Mouse (Mus musculus) neural tube, embryonic 13.5 days (tissue): ENCODE measurements around the gene Srebf2. TPM values are rescaled to one million over a fixed set of nuclear protein-coding genes. Genes with fewer than 3 reads are reported as not detected.
"Not testable (repeated sequence)": the region's sequence is repeated elsewhere in the genome, so short reads cannot be mapped to it uniquely, and the experiment has no call there.

Source experiments
- ATAC-seq: fragments of 200-750 bp; cut with Nextera tagmentation; 2 replicates; pipeline ENCODE4 v1.8.0; 2017; ENCODE audit warnings: low read depth, mild to moderate bottlenecking, moderate TSS enrichment, moderate library complexity
- H3K27ac ChIP-seq: fragments of 300-500 bp; sonication (generic); replicated peaks from 2 replicates; pipeline ENCODE4 v1.5.1; 2015; ENCODE audit warnings: moderate library complexity, mild to moderate bottlenecking, inconsistent platforms
- H3K27me3 ChIP-seq: fragments of 300-500 bp; sonication (generic); 2 replicates; pipeline ENCODE4 v1.6.1; 2015; ENCODE audit warnings: mild to moderate bottlenecking, inconsistent platforms
- H3K36me3 ChIP-seq: fragments of 300-500 bp; sonication (generic); 2 replicates; pipeline ENCODE4 v1.6.1; 2015; ENCODE audit warnings: mild to moderate bottlenecking, inconsistent platforms
- H3K4me1 ChIP-seq: fragments of 300-500 bp; sonication (generic); replicated peaks from 2 replicates; pipeline ENCODE4 v1.6.1; 2015; ENCODE audit warnings: inconsistent platforms
- H3K4me2 ChIP-seq: fragments of 300-500 bp; sonication (generic); 2 replicates; pipeline ENCODE4 v1.6.1; 2015; ENCODE audit warnings: inconsistent platforms, mild to moderate bottlenecking, moderate library complexity
- H3K4me3 ChIP-seq: fragments of 300-500 bp; sonication (generic); 2 replicates; pipeline ENCODE4 v1.5.1; 2015; ENCODE audit warnings: mild to moderate bottlenecking, inconsistent platforms
- H3K9ac ChIP-seq: fragments of 300-500 bp; sonication (generic); 2 replicates; pipeline ENCODE4 v1.6.1; 2015; ENCODE audit warnings: moderate library complexity, mild to moderate bottlenecking, inconsistent platforms
- H3K9me3 ChIP-seq: fragments of 300-500 bp; sonication (generic); 2 replicates; pipeline ENCODE4 v1.6.1; 2016; ENCODE audit warnings: inconsistent platforms
- WGBS: fragments of 180-500 bp; shearing (Covaris S2); methylation state at CpG from one replicate; pipeline ENCODE4 v1.1.7; 2015; 5-methylcytosine and 5-hydroxymethylcytosine counted together
- polyA plus RNA-seq: library from polyadenylated mRNA; unstranded; fragments of >200 nt; fragmentation: Nextera tagmentation; extraction: Ambion mirVana; gene quantifications from 2 replicates; pipeline ENCODE4 v1.2.1, GENCODE M21; 2015

Srebf2 gene
- 184 and 189 TPM in 2 replicates for polyA plus RNA-seq

DNA sequence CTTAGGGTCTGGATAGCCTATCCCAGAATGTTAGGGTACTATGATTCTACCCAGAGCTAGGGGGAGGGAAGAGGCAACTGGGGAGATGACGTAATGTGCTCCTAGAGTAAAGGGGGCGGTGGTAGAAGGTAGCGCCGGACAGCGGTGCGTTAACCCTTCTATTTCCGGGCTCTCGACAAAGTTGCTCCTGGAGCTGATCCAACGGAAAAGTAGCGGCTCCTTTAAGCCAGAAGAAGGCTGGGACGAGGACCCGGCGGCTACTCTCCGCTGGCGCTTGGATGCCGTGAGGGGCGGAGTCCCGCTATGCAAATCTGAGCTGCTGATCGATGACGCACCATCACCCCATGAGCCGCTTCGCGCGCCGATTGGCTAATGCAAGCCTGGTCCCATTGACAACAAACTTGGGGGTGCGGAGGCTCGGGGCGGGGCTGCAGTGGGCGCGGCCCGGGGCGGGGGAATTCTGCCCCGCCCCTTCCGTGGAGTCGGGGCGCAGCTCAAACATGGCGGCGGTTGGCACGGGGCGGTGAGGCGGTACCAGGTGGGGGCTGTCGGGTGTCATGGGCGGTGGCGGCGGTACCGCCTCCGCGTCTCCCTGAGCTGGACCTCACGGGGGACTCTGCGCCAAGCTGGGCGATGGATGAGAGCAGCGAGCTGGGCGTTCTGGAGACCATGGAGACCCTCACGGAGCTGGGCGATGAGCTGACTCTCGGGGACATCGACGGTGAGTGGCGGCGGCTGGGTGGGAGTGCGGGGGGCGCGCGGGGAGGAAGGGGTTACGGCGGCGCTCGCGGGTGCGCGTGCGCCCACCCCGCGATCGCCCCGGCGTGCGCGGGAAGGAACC, at the start of gene Srebf2:
TSS of gene Srebf2 (plus strand) at position 412 of the 841 bp plus-strand sequence.
- H3K27ac ChIP-seq = peak within 1 kb of the TSS; percentile 98
- peak within 1 kb of the TSS; percentile 68 for H3K4me3 ChIP-seq
- no peaks in the 10 kb centered on the region for H3K27me3 ChIP-seq
- WGBS = under 1% methylated on average over 79 of the region's 79 CpGs
- peak; percentile 97 for ATAC-seq
- peak within 1 kb of the TSS; percentile 80 for H3K9ac ChIP-seq
- peak within 1 kb of the TSS; percentile 81 for H3K4me2 ChIP-seq
- peaks cover 59% of the 10 kb centered on the region for H3K4me1 ChIP-seq
- H3K36me3 ChIP-seq = no peaks in the 10 kb centered on the region
- no peaks in the 10 kb centered on the region for H3K9me3 ChIP-seq

DNA sequence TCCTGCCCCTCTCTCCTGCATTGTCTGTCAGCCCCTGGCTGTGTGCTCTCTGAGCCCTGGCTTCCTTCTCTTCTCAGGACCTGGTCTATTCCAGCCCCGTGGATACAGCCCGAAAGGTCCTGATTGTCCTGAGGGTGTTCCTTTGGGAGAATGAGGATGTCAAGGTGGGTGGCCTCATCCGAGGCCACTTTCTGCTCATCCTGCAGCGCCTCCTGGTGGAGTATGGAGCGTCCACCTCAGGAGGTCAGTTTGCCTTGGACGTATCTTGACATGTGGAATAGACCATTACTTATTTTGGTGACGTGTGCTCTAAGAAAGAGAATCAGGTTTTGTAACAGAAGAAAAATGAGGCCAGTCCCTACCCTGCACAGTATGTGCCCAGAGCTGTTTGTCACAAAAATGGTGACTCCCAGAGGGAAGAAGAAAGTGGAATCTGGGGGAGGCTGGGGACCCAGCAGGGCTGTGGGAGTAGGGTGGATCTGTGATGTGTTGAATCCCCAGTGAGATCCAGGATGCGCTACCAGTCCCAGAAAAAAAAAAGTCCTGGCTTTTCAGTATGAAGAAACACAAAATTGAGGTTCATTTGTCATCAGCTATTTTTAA, 39.9 kb upstream of the Srebf2 start:
- WGBS = 13% methylated on average over 8 of the region's 8 CpGs
- H3K9me3 ChIP-seq = no peaks in the 10 kb centered on the region
- no peak for ATAC-seq
- no peak overlapping the region for H3K4me2 ChIP-seq
- no peak overlapping the region for H3K27ac ChIP-seq
- H3K27me3 ChIP-seq = no peaks in the 10 kb centered on the region; the same call in 1 of the 2 replicates
- H3K4me3 ChIP-seq = no peak overlapping the region
- no peak overlapping the region for H3K9ac ChIP-seq
- no peaks in the 10 kb centered on the region for H3K4me1 ChIP-seq
- no peaks in the 10 kb centered on the region for H3K36me3 ChIP-seq

DNA sequence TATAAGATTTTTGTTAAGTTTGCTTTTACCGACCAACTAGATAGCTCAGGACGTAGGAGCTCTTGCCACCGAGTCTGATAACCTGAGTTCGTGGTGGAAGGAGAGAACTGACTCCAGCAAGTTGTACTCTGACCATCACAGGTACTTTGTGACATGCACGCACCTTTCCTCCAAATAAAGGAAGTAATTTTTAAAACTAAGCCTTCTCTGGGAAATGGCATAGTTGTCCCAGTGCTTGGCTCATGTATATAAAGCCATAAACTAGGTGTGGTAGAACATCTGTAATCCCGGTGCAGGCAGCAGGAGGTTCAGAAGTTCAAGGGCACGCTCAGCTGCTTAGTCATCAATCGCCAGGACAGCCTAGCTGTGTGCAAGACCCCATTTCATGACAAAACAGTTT, 26.4 kb upstream of the Srebf2 start:
- Histone ChIP-seq H3K36me3 (no peaks in the 10 kb centered on the region), H3K27me3 (no peaks in the 10 kb centered on the region), H3K4me3 (no peak overlapping the region), H3K4me1 (no peaks in the 10 kb centered on the region), H3K4me2 (no peak overlapping the region), H3K9ac (no peak overlapping the region), H3K27ac (no peak overlapping the region), H3K9me3 (no peaks in the 10 kb centered on the region)
- 82% methylated on average over 8 of the region's 8 CpGs for WGBS
- no peak for ATAC-seq

DNA sequence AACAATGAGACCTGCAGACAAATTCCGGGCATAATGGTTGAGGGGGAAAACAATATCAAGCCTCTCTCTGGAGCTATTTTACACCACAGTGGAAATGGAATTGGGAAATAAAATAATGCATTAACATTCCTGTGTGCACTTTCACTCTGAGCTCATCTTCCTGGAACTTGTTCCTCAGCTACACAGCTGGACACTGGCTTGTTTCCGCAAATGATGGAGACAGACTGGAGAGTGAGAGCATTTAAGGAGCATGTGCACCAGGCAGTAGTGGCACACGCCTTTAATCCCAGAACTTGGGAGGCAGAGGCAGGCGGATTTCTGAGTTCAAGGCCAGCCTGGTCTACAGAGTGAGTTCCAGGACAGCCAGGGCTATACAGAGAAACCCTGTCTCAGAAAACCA, 20.3 kb upstream of the Srebf2 start:
- H3K4me3 ChIP-seq, H3K27ac ChIP-seq, H3K9me3 ChIP-seq, H3K9ac ChIP-seq, H3K36me3 ChIP-seq, ATAC-seq, H3K27me3 ChIP-seq: not testable (repeated sequence)
- 74% methylated on average over 4 of the region's 4 CpGs for WGBS
- peak overlapping the region; percentile 86 for H3K4me2 ChIP-seq
- H3K4me1 ChIP-seq = peaks cover 17% of the 10 kb centered on the region

DNA sequence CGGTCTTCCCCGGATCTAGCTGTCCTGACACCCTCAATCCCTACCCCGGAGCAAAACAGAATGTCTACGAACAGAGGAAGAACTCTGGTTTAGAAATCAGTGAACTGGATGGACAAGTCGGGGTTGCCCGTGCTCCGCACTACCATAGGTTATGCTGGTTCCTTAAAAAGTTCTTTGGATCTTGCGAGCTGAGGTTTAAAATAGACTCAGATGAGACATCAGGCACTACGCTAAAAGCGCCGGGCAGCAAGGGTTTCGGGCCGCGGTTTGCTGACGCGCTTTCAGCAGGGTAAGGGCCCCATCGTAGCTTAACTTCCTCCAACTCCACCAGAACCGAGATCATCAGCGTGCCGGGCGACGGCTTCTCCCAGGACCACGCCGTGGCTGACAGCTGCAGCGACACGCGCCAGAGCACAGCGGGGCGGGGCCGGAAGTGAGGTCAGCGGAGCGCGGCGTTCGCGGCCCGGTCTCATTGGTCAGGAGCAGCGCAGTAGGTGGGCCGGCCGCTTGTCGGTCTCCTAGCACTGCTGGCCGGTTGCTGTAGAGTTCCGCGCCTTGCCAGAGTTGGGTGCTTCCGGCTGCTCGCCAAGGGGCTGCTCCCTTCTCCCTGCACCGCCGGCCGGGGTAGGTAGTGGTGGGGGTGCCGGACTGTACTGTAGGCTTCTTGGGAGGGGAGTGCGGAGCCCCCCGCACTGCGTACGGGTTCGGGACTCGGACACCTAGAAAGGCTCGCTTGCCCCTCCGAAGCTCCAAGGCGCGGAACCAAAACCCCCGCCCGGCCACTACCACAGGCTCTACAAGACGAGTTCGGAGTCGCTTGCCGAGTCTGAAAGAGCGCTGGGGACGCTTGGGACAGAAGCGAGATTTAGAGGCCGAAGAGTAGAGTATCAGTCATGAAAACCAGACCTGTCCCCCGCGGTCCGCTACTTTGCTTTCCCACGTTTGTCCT, 19.3 kb upstream of the Srebf2 start, which contains the start of gene Ccdc134:
TSS of gene Ccdc134 (plus strand) at position 497 of the 949 bp plus-strand sequence.
- no peaks in the 10 kb centered on the region for H3K27me3 ChIP-seq
- H3K4me3 ChIP-seq = peak within 1 kb of the TSS; percentile 68
- ATAC-seq = peak; percentile 99
- peaks cover 17% of the 10 kb centered on the region for H3K4me1 ChIP-seq
- no peaks in the 10 kb centered on the region for H3K9me3 ChIP-seq
- peak within 1 kb of the TSS; percentile 80 for H3K27ac ChIP-seq
- H3K4me2 ChIP-seq = peak within 1 kb of the TSS; percentile 86
- WGBS = under 1% methylated on average over 74 of the region's 74 CpGs
- peaks cover 8% of the 10 kb centered on the region; the same call in 1 of the 2 replicates for H3K36me3 ChIP-seq
- H3K9ac ChIP-seq = peak within 1 kb of the TSS; percentile 78

DNA sequence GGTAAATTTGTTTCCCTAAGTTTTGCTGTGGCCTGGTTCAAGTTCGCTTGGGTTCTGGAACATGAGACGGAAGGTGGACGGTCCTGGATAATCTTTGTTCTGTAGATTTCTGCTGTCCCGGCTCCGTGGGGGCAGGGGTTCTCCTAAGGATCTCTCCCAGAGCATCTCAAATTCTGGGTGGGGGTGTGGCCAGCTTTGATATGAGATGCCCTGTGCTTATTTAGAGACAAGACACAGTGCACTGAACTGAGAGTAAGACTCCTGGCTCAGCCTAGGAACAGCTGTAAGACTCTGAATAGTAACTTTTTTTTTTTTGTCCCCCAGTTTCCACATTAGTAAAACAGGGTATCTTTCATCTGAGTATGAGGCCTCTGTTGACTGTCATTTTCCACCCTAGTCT, 18.6 kb upstream of the Srebf2 start:
- Histone ChIP-seq H3K4me2 (peak overlapping the region; percentile 86), H3K4me3 (peak overlapping the region; percentile 68), H3K4me1 (peaks cover 17% of the 10 kb centered on the region), H3K27ac (no peak overlapping the region), H3K9ac (peak overlapping the region; percentile 78), H3K36me3 (peaks cover 13% of the 10 kb centered on the region; the same call in 1 of the 2 replicates), H3K9me3 (no peaks in the 10 kb centered on the region), H3K27me3 (no peaks in the 10 kb centered on the region)
- WGBS = 0% methylated on average over 5 of the region's 5 CpGs
- ATAC-seq = no peak

DNA sequence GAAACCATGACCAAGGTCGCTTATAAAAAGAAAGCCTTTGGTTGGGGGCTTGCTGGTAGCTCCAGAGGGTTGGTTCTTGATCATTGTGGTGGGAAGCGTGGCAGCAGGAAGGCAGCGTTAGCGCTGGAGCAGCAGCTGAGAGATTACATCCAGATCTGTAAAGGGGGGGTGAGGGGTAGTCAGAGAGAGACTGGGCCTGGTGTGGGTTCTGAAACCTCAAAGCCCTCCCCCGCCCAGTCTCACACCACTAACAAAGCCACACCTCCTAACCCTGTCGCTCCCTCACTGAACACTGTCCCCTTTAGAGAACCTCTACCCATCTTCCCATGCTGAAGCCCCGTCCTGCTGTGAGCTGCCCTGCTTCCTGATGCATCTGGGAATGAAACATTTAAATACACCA, 16.4 kb upstream of the Srebf2 start:
- no peak overlapping the region for H3K27ac ChIP-seq
- H3K4me1 ChIP-seq = peaks cover 17% of the 10 kb centered on the region
- H3K9ac ChIP-seq = no peak overlapping the region
- no peaks in the 10 kb centered on the region for H3K27me3 ChIP-seq
- 65% methylated on average over 7 of the region's 7 CpGs for WGBS
- ATAC-seq = no peak
- H3K4me3 ChIP-seq = no peak overlapping the region
- peaks cover 16% of the 10 kb centered on the region; the same call in 1 of the 2 replicates for H3K36me3 ChIP-seq
- no peaks in the 10 kb centered on the region for H3K9me3 ChIP-seq
- no peak overlapping the region for H3K4me2 ChIP-seq

DNA sequence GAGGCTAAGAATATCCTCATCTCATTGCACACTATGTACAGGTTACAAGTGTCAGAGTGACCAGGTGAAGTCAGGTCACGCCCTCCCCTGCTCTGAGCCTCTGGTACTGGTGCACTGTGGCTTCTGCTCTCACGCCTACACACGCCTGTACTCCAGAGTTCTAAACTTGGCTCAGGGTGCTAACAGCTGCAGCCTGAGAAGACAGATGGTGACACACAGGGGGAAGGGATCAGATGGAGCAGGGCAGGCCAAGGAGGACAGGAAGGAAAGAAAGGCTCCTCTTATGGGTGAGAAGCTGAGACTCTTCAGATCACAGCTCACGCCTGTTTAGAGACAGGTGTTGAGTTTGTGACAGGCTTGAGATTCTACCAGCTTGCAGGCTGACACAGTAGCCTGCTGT, 11.6 kb upstream of the Srebf2 start:
- no peaks in the 10 kb centered on the region for H3K9me3 ChIP-seq
- no peak for ATAC-seq
- H3K4me3 ChIP-seq = no peak overlapping the region
- WGBS = 85% methylated on average over 4 of the region's 4 CpGs
- H3K9ac ChIP-seq = no peak overlapping the region
- no peaks in the 10 kb centered on the region for H3K27me3 ChIP-seq
- H3K4me1 ChIP-seq = no peaks in the 10 kb centered on the region
- H3K4me2 ChIP-seq = no peak overlapping the region
- no peak overlapping the region for H3K27ac ChIP-seq
- peaks cover 20% of the 10 kb centered on the region; the same call in 1 of the 2 replicates for H3K36me3 ChIP-seq

DNA sequence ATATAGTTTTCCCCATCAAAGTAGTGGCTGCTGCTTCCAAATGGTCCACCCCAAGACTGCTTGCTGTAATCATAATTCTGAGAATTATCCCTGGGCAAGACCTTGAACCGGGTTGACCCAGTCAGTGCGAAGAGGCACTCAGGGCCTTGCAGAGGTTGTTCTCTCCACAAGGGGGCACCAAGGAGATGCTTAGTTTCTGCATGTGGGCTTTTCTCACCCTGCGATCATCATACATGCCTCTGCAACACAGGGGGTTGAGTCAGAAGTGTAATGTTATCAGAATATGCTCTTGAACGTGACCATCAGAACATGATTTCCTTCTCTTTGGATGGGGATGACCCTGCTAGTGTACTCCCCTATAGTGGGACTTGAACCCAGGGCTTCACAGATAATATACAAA, 8.4 kb upstream of the Srebf2 start:
- peak; percentile 32; the same call in 1 of the 2 replicates for ATAC-seq
- Histone ChIP-seq H3K9ac (no peak overlapping the region), H3K9me3 (no peaks in the 10 kb centered on the region), H3K27ac (no peak overlapping the region), H3K4me1 (no peaks in the 10 kb centered on the region), H3K4me2 (no peak overlapping the region), H3K36me3 (peaks cover 13% of the 10 kb centered on the region), H3K4me3 (no peak overlapping the region), H3K27me3 (no peaks in the 10 kb centered on the region)
- 54% methylated on average over 4 of the region's 4 CpGs for WGBS

DNA sequence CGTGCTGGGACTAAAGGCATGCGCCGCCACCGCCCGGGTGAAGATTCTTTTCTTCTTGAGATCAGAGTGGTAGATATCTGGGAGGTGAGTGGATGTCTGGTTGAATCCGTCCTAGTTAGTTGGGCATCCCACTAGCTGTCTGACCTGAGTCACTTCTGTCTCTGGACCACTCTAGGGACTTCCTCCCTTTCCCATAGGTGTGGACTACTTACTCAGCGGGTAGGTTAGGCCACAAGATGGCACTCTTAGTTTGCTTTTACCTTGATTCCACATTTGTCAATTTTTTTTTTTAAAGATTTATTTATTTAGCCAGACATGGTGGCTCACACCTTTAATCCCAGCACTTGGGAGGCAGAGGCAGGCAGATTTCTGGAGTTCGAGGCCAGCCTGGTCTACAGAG, 7.8 kb upstream of the Srebf2 start:
- WGBS = 94% methylated on average over 8 of the region's 8 CpGs
- Histone ChIP-seq H3K27ac (no peak overlapping the region), H3K9ac (no peak overlapping the region), H3K4me2 (no peak overlapping the region), H3K4me1 (0 out of 2 replicates have a peak, but pooled peaks cover 6% of the 10 kb centered on the region), H3K36me3 (peaks cover 12% of the 10 kb centered on the region), H3K4me3 (no peak overlapping the region), H3K9me3 (no peaks in the 10 kb centered on the region), H3K27me3 (no peaks in the 10 kb centered on the region)
- ATAC-seq = no peak

DNA sequence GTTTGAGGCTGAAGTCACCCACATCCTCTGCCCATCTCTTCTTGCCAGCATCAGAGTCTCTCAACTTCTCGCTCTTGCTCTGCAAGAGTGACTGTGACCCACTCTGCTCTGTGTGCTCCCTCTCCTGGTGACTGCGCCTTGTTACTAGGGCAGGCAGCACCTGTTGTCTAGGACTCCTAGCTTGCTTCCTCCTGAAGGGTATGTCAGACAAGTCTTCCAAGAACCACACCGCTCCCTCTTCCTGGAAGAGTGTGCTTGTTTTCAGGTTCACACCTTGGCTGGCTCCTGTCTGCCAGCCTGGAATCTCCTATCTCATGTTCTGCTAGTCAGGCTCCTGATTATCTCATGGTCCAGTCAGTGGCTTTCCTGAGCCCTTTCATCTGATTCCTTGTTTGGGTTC, 6.6 kb upstream of the Srebf2 start:
- ATAC-seq = no peak
- H3K4me1 ChIP-seq = peaks cover 10% of the 10 kb centered on the region
- no peak overlapping the region for H3K4me2 ChIP-seq
- H3K9me3 ChIP-seq = no peaks in the 10 kb centered on the region
- WGBS = 93% methylated on average over 3 of the region's 3 CpGs
- no peak overlapping the region for H3K4me3 ChIP-seq
- 0 out of 2 replicates have a peak overlapping the region, but pooled peaks have one; percentile 17 for H3K9ac ChIP-seq
- H3K27me3 ChIP-seq = no peaks in the 10 kb centered on the region
- no peak overlapping the region for H3K27ac ChIP-seq
- peaks cover 12% of the 10 kb centered on the region for H3K36me3 ChIP-seq
